Mouse (Mus musculus) kidney, postnatal 10 days (tissue): ENCODE measurements around the gene Hpse2.

Experiments used
- DNase-seq: peaks from one replicate; pipeline ENCODE4 v3.0.0; 2021; ENCODE audit warnings: mixed read lengths

Gene Hpse2

GRCm38 (mm10) chr19:43155582-43155981 lies 232.6 kb downstream of the Hpse2 start:
- no peak for DNase-seq

GRCm38 (mm10) chr19:43147901-43148300 lies 240.3 kb downstream of the Hpse2 start:
- no peak for DNase-seq

GRCm38 (mm10) chr19:43146820-43147219 lies 241.3 kb downstream of the Hpse2 start:
- DNase-seq: no peak

GRCm38 (mm10) chr19:43141646-43142045 lies 246.5 kb downstream of the Hpse2 start:
- DNase-seq: peak; percentile 58

- DNase-seq: peak; percentile 12
Observed at GRCm38 (mm10) chr19:43109796-43110195, 278.4 kb downstream of the Hpse2 start.

- DNase-seq: no peak
Observed at GRCm38 (mm10) chr19:43096915-43097314, 291.2 kb downstream of the Hpse2 start.

GRCm38 (mm10) chr19:43087216-43087615 lies 300.9 kb downstream of the Hpse2 start:
- no peak for DNase-seq

- DNase-seq: no peak
Observed at GRCm38 (mm10) chr19:43064155-43064554, 324.0 kb downstream of the Hpse2 start.

- no peak for DNase-seq
Observed at GRCm38 (mm10) chr19:43044506-43044905, 343.6 kb downstream of the Hpse2 start.

GRCm38 (mm10) chr19:43042721-43043120 lies 345.4 kb downstream of the Hpse2 start:
- DNase-seq: no peak

- no peak for DNase-seq
Observed at GRCm38 (mm10) chr19:43042211-43042610, 345.9 kb downstream of the Hpse2 start.

- DNase-seq: no peak
Observed at GRCm38 (mm10) chr19:43036381-43036780, 351.8 kb downstream of the Hpse2 start.

GRCm38 (mm10) chr19:43027305-43027704 lies 360.9 kb downstream of the Hpse2 start:
- peak; percentile 73 for DNase-seq

GRCm38 (mm10) chr19:43022611-43023173 lies 365.5 kb downstream of the Hpse2 start:
- no peak for DNase-seq

GRCm38 (mm10) chr19:43018792-43019191 lies 369.4 kb downstream of the Hpse2 start:
- no peak for DNase-seq

- DNase-seq: no peak
Observed at GRCm38 (mm10) chr19:42996406-42996805, 391.7 kb downstream of the Hpse2 start.

GRCm38 (mm10) chr19:42988833-42989232 lies 399.3 kb downstream of the Hpse2 start:
- DNase-seq: no peak

- DNase-seq: no peak
Observed at GRCm38 (mm10) chr19:42986315-42986701, 401.8 kb downstream of the Hpse2 start.

GRCm38 (mm10) chr19:42985372-42986314 lies 402.5 kb downstream of the Hpse2 start:
- no peak for DNase-seq

GRCm38 (mm10) chr19:42980537-42980936 lies 407.6 kb downstream of the Hpse2 start:
- DNase-seq: no peak

GRCm38 (mm10) chr19:42977938-42978337 lies 410.2 kb downstream of the Hpse2 start:
- no peak for DNase-seq

GRCm38 (mm10) chr19:42973740-42974139 lies 414.4 kb downstream of the Hpse2 start:
- DNase-seq: no peak

GRCm38 (mm10) chr19:42965171-42965570 lies 423.0 kb downstream of the Hpse2 start:
- DNase-seq: peak; percentile 34

GRCm38 (mm10) chr19:42948114-42948636 lies 440.0 kb downstream of the Hpse2 start:
- DNase-seq: no peak
